Mouse (Mus musculus): Measurements from ENCODE around the gene Rph3al. TPM values are rescaled to one million over a fixed set of nuclear protein-coding genes. Genes with fewer than 3 reads are reported as not detected.

The Rph3al gene
- total RNA-seq, 2 experiments from 2014 or later, result 4.4 to 5.3 TPM

DNA sequence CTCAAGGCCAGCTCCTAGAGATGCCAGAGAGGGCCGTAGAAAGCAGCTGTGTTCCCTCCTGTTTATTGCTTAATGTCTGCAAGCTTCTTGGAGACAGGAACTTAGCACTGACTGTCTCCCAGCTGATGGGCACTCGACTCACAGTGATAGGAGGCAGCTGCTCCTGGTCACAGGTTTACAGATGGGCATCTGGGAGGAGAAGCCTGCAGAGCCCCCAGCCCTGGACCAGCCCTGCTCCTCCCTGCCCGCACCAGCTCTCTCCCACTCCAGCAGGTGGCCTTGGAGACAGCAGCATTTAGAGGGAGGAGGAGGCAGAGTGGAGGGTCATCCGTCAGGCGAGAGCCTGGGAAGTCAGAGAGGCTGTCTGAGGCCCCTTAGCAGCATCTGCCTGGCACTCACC lies 130.7 kb downstream of the Rph3al start:
- DNase-seq, result no peak

DNA sequence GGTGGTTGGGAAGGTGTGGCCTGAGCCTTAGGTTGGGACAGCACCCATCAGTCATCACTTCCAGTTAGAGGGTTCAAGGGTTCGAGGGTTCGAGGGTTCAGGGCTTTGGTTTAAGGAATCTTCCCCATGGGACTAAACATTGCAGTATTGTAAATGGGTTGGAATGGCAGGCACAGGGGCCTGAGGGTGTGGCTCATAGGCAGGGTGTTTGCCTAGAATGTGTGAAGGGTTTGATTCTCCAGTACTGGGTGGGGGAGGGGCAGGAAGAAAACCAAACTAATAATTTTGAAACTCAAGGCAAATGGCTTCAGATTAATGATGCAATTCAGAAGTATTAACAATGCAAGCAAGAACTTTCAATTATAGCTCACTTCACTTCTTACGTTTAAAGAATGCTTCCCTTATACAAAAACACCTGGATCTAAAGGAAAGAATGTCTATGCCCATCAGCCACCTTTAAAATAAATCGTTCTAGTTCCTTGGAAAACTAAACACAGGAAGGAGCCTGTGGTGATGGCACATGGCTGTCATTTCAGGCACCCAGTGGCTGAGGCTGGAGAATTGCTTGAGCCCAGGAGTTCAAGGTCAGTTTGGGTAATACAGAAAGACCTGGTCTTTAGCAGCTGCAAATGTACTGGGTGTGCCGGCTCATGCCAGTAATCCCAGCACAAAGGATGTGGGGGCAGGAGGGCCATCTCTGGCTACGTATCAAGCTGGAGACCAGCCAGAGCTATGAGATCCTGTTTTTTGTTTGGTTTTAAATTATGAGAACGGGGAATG lies 136.3 kb downstream of the Rph3al start:
- DNase-seq, result no peak

DNA sequence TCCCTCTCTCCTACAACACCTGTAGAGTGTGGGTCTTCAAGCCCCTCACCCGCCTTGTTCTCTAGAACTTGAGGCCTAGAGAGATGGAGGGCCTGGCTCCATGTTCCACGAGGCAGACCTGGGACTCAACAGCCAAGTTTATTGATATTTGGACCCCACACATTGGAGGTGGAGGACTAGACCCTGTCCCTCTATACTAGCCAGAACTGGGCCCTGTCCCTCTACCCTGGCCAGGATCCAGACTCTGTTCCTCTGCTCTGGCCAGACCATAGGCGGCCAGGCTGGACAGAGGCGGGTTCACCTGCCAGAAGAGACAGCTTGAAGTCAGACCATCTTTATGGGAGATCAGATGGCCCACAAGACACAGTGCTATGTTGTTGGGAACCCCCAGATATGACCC lies 136.9 kb downstream of the Rph3al start:
- no peak for DNase-seq

DNA sequence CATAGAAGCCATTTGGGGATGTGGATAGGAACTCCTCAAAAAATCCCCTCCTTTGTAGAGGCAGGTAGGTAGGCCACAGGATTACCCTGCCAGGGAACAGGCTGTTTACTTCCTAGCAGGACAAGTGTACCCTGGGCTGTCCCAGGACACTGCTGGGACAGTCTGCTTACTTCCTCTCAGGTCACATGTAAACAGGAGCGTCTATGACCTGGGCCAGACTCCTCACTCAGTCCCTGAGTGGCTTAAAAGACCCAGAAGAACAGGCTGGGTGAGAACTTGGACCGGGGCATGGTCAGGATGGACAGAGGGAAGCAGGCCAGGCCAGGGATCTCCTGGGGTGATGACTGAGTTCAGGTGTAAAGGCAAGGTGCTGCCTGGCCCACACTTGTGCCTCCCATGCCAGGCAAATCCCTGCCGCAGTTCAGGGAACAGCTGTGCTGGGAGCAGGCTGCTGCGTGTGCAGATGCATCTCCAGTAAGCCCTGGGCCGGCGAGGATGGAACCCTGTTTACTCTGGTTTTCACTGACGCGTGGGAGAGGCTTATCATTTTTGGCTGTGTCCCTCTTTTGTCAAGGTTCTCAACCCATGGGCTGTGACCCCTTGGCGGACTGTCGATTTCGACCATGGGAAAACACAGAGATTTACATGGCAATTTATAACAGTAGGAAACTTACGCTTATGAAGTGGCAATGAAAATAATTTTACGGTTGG lies 141.5 kb downstream of the Rph3al start:
- DNase-seq, result no peak

DNA sequence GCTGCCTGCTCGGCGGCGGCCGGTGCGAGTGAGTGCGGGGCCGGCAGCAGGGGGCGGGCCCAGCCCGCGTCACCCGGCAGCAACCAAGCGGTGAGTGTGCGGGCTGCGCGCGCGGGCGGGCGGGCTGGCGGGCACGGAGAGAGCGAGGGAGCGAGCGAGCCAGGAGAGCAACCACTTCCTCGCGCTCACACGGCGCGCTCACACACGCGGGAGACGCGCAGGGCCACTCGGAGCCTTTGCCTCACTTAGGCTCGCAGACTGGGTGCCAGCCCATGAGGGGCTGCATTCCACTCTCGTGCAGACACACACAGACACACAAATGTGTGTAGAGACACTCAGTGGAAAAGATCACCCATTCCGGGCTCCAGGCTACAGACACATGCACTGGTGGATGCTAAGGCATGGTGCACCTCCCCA lies 142.2 kb downstream of the Rph3al start, which contains the start of gene Doc2b:
Doc2b (minus strand) TSS at position 21 of the 417 bp plus-strand sequence.
- peak; percentile 32 for DNase-seq

DNA sequence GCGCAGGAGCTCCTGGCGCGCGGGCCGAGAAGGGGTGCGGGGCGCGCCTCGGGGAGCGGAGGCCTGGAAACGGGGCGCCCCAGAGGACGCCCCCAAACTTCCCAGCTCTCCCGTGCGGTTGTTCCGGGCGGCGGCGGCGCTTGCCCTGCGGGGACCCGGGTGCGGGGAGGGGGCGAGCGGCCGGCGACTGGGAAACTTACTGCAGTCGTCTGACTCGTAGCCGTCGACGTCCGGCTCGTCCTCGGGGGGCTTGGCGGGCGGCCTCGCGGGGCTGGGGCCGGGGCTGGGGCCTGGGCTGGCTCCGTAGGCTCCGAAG lies 142.9 kb downstream of the Rph3al start:
- DNase-seq, result peak; percentile 34

DNA sequence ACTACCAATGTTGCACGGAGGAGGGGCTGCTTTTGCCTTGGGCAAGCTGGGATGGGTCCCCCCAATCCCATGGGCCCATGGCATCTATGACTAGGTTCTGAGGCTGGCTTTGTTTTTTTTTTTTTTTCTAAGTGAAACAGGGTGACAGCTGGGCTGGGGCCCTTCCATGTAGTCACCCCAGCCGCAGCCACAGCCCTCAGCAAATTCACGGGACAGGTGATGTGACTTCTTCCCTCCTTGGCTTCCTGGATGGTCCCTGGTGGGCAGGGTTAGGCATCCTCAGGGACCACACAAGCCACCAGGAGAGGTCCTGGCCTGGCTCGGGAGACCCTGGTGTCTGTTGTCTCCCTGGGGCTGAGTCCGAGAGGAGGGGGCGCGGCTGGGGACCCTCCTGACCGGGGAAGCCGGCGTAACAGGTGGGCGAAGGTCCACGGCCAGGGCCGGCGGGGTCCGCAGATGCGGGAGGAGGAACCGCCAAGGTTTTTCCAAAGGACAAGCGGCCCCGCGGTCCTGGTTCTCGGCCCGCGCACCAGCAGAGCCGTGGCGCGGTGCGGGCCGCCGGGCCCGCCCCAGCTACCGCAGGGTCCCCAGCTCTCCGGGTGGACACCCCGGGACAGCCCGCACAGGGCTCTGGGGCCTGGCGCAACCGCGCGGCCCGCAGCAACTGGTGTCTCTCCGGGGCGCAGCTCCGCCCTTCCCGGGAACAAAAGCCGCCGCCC lies 143.5 kb downstream of the Rph3al start:
- DNase-seq, result peak; percentile 21

DNA sequence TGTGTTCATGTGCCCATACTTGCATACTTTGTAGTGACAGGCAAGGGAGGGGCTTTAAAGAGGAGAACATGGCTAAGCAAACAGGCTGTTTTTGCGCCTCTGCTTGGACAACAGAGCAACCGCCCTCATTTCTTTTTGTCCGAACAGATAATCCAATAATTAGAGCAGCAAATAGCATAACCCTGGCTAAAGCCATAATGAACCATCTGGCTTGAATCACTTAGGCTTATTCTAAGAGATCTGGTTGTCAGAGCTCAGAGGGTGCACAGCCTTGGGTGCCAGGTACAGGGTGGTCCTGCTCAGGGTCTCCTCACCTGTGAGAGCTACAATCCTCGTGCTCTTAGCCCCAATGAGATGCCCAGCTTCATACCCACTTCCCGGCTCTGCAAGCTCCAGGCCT lies 144.9 kb downstream of the Rph3al start:
- DNase-seq, result no peak

DNA sequence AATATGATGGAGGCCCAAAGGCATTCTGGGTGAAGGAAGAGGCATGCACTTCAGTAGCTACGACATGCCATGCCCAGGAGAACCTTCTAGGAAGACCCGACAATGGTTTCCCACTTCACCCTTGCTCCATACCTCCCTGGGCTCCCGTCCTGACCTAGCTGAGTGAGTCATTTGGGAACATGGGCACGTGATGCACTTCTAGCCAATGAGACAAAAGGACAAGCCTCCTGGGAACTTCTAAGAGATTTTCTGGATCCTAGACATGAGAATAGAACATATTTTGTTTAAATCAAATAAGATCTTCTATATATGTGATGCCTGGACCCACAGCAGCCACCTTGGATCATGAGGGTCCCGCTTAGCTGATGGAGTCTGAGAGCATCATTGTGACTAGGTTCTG lies 145.7 kb downstream of the Rph3al start:
- no peak for DNase-seq

DNA sequence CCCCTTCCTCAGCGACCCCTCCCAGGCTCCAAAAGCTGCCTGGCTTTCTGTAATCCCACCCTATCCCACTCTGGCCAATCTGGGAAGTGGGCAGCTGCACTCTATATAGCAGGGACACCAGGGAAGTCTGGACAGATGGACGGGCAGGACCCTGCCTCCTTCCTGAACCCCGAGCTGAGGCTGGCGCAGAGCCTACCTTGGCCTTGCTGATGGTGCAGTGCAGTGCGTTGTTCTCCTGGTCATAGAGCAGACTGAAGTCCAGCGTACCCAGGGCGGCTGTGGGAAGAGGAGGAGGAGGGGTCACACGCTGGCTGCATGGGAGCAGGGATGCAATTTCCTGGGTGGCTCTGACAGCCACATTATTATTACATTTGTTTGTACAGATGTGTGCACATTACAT lies 152.3 kb downstream of the Rph3al start:
- DNase-seq, result no peak

DNA sequence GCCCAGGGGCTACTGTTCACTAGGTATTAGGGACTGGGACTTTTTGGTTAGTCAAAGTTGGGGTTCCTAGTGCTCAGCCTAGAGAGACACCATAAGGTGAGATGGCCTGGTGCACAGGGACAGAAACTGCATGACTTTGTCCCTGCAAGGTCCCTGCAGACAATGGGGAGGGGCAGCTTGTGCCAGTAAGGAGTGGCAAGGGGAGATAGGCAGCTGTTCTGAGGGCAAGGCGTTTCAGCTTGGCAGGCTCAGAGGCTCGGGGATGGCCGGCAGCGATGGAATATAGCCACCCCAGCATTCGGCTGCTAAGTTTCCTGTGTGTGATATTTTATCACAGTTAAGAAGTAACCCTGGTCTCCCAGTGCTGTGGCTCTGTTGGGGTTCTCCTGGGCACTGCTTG lies 154.4 kb downstream of the Rph3al start:
- no peak for DNase-seq

DNA sequence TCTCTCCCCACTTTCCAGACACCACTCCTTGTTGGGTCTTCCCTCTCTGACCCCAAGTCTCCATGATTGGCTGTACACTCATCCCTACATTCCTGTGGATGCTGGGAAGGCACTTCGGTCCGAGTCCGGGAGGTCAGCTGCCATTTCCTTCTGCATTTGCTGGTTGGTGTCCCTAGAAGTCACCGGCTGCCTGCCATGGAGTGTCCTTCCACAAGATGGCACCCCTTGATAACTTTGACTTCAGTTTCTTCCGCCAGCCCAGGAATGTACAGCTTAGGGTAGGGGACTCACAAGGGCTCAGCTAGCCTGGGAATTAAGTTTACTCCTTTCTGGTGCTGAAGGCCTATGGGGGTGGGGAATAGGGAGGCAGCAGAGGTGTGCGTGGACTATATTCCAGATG lies 156.3 kb downstream of the Rph3al start:
- peak; percentile 61 for DNase-seq

Other genes with a start within 250 kb of the Rph3al start
- gene Ywhae, start 205.6 kb downstream of the Rph3al start, total RNA-seq (2021), result 100 to 1,000 TPM; 801 to 805 TPM
- gene Doc2b, start 142.4 kb downstream of the Rph3al start, total RNA-seq (2021), result 1 to 10 TPM; 1.0 TPM
- gene 1700016K19Rik, start 61.5 kb upstream of the Rph3al start, total RNA-seq (2021), result not detected
- 10 to 100 TPM; 58.8 to 66.8 TPM for gene Rflnb, start 89.4 kb upstream of the Rph3al start, total RNA-seq (2021)
- gene Vps53, start 241.2 kb upstream of the Rph3al start, total RNA-seq (2021), result 10 to 100 TPM; 27.3 TPM
- 1 to 10 TPM; 5.5 to 6.5 TPM for gene Fam57a, start 241.2 kb upstream of the Rph3al start, total RNA-seq (2021)

Data from gastrocnemius, postnatal 10 days (tissue).